ENCODE assay signal across 9 mouse cellular contexts in genomic region chr4:133408006-133408405, GRCm38 (mm10). TPM values are rescaled to one million over a fixed set of nuclear protein-coding genes. Genes with fewer than 3 reads are reported as not detected.
A peak's percentile ranks its signal among the peaks of the same experiment; 100 is the strongest.
DNase-seq lines count a peak whose midpoint lies in the region; ATAC-seq and TF ChIP-seq lines count a peak whose summit lies in the region.
"Had no signal": no experiment of that assay in that cellular context is flagged by ENCODE, and none has a peak within 500 bp of the region (broad histone marks: within the 10 kb centered on the region; RNA-seq: fewer than 3 reads in every experiment).

No protein-coding gene starts in this region.

- TF ChIP-seq CTCF in heart, postnatal 0 days (IDR thresholded peaks at IDR 0.05; ENCODE audit: low read depth): no peak

- H3K4me1 ChIP-seq in liver, embryonic 13.5 days (replicated peaks): peaks cover 69% of the 10 kb centered on the region
- peaks cover 21% of the 10 kb centered on the region for H3K4me1 ChIP-seq in heart, postnatal 0 days (ENCODE audit: control insufficient read depth, insufficient read depth)

- DNase-seq in embryo, embryonic 10 days (ENCODE audit: low spot score): peak; percentile 39
- DNase-seq in embryo, embryonic 11 days: no peak
- DNase-seq in liver, embryonic 13.5 days: no peak
- no peak for DNase-seq in liver
- DNase-seq in heart, postnatal 0 days (ENCODE audit: low spot score): no peak
- peak; percentile 25 for DNase-seq in neural tube, embryonic 10.5 days (ENCODE audit: extremely low spot score, low spot score)
- DNase-seq in right cerebral cortex, postnatal 14 days: no peak
- no peak for DNase-seq in thymus, postnatal 36 days

- peaks cover 21% of the 10 kb centered on the region for H3K36me3 ChIP-seq in liver, embryonic 13.5 days
- H3K36me3 ChIP-seq in heart, postnatal 0 days (replicated peaks; ENCODE audit: control insufficient read depth, insufficient read depth, low read length): peaks cover 13% of the 10 kb centered on the region

- H3K9me3 ChIP-seq in liver, embryonic 13.5 days (replicated peaks): no peaks in the 10 kb centered on the region
- no peaks in the 10 kb centered on the region for H3K9me3 ChIP-seq in heart, postnatal 0 days (replicated peaks; ENCODE audit: control insufficient read depth, low read length)

- H3K27ac ChIP-seq in liver, embryonic 13.5 days: no peak overlapping the region
- H3K27ac ChIP-seq in heart, postnatal 0 days (ENCODE audit: low read depth): peak overlapping the region; percentile 52
- H3K27ac ChIP-seq: macrophage had no signal

- WGBS in liver, embryonic 13.5 days (ENCODE audit: insufficient replicate concordance): 78% methylated on average over 7 of the region's 7 CpGs
- 42% methylated on average over 7 of the region's 7 CpGs for WGBS in heart, postnatal 0 days

- no peak for ATAC-seq in liver, embryonic 13.5 days (ENCODE audit: low read depth)
- ATAC-seq in heart, postnatal 0 days (ENCODE audit: insufficient read depth, low read depth): 0 out of 2 replicates have a peak, but pooled peaks have one; percentile 24

- peak overlapping the region; percentile 15; the same call in 1 of the 2 replicates for H3K9ac ChIP-seq in liver, embryonic 13.5 days
- H3K9ac ChIP-seq in heart, postnatal 0 days (replicated peaks; ENCODE audit: low read depth, low read length): no peak overlapping the region; the same call in 1 of the 2 replicates

- H3K27me3 ChIP-seq in liver, embryonic 13.5 days: no peaks in the 10 kb centered on the region
- H3K27me3 ChIP-seq in heart, postnatal 0 days (ENCODE audit: control insufficient read depth, insufficient read depth, low read length): no peaks in the 10 kb centered on the region

- TF ChIP-seq EP300 in heart, postnatal 0 days (IDR thresholded peaks at IDR 0.05; ENCODE audit: low read depth): no peak

- no peak overlapping the region for H3K4me2 ChIP-seq in liver, embryonic 13.5 days
- no peak overlapping the region for H3K4me2 ChIP-seq in heart, postnatal 0 days (ENCODE audit: low read depth, low read length)

- H3K4me3 ChIP-seq in liver, embryonic 13.5 days (replicated peaks): no peak overlapping the region
- H3K4me3 ChIP-seq in heart, postnatal 0 days (ENCODE audit: low read depth, low read length): no peak overlapping the region

RNA-seq across cellular contexts. Expression of gene Slc9a1, which starts 38.5 kb away (rescaled TPM):
- 2.7 and 3.1 TPM in 2 replicates for polyA plus RNA-seq in liver, embryonic 13.5 days (2015; fragmentation: Nextera tagmentation; extraction: Ambion mirVana)
- 15.8 and 30.8 TPM in 2 replicates for total RNA-seq in heart, postnatal 0 days (2014; rRNA removed; ENCODE audit: low replicate concordance)
- polyA plus RNA-seq in heart, postnatal 0 days (2015; fragmentation: Nextera tagmentation; extraction: Ambion mirVana): 4.0 and 4.4 TPM in 2 replicates

RNA-seq across cellular contexts. Expression of gene Wdtc1, which starts 54.7 kb away (rescaled TPM):
- polyA plus RNA-seq in liver, embryonic 13.5 days (2015; fragmentation: Nextera tagmentation; extraction: Ambion mirVana): 5.5 and 7.1 TPM in 2 replicates
- 30.2 and 39.9 TPM in 2 replicates for total RNA-seq in heart, postnatal 0 days (2014; rRNA removed; ENCODE audit: low replicate concordance)
- polyA plus RNA-seq in heart, postnatal 0 days (2015; fragmentation: Nextera tagmentation; extraction: Ambion mirVana): 9.3 and 9.6 TPM in 2 replicates

Comparison
In these comparisons a context has a peak if more than half of its experiments do, and no peak if none do; other contexts are left out.
1. DNase-seq: peak in embryo, embryonic 10 days (single experiment) and neural tube, embryonic 10.5 days (single experiment); none in embryo, embryonic 11 days (single experiment), liver, embryonic 13.5 days (single experiment), liver (single experiment), heart, postnatal 0 days (single experiment), right cerebral cortex, postnatal 14 days (single experiment) and thymus, postnatal 36 days (0 of 2).